Comparison of ENCODE assay signal across 24 mouse cellular contexts in the genomic region with DNA sequence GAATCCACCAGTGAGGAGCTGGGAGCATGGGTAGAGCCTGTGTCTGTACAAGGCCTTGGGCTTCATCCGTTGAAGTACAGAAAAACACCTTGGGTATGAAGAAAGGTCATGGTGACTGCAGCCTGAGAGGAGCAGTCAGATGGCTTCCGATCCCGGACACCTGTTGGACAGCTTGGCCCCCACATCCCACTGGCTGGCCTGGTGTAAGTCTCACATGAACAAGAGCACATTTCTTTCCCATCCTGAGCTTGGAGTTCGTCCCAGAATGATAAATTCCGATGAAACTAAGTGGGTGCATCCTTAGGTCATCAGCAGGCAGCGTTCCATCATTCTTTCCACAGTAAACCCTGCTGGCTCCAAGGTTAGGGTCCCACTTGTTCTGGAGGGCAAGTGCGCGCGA. TPM values are rescaled to one million over a fixed set of nuclear protein-coding genes. Genes with fewer than 3 reads are reported as not detected.
A peak's percentile ranks its signal among the peaks of the same experiment; 100 is the strongest.
DNase-seq lines count a peak whose midpoint lies in the region; ATAC-seq and TF ChIP-seq lines count a peak whose summit lies in the region.
"Had no signal": no experiment of that assay in that cellular context is flagged by ENCODE, and none has a peak within 500 bp of the region (broad histone marks: within the 10 kb centered on the region; RNA-seq: fewer than 3 reads in every experiment).

No protein-coding gene starts in this region.

- peak; percentile 31 for DNase-seq in adrenal gland, postnatal 14 days
- DNase-seq in adrenal gland, postnatal 10 days, result no peak
- DNase-seq in heart, postnatal 36 days, result no peak
- DNase-seq in liver, postnatal 0 days, result no peak
- DNase-seq in liver (no peak), NIH3T3 (ENCODE audit: low read depth) (peak; percentile 72)
- no peak for DNase-seq in forebrain, embryonic 14.5 days (ENCODE audit: low spot score)
- DNase-seq: cerebellum, adult 11-12 months; cerebellum, postnatal 10 days; forebrain, postnatal 0 days; gastrocnemius, postnatal 25 days; heart, postnatal 14 days; kidney, adult 18-20 months; kidney, postnatal 10 days; left cerebral cortex, postnatal 4 days; lung, postnatal 4 days; thymus, adult 18-20 months; thymus, postnatal 36 days had no signal

- 43% methylated on average over 9 of the region's 9 CpGs for WGBS in heart, embryonic 15.5 days
- 69% methylated on average over 9 of the region's 9 CpGs for WGBS in liver, postnatal 0 days (ENCODE audit: insufficient replicate concordance)
- 83% methylated on average over 9 of the region's 9 CpGs for WGBS in forebrain, embryonic 14.5 days

- TF ChIP-seq CTCF in liver, postnatal 0 days (IDR thresholded peaks at IDR 0.05; ENCODE audit: low read depth), result no peak

- no peak overlapping the region for H3K4me3 ChIP-seq in heart, embryonic 15.5 days
- no peak overlapping the region for H3K4me3 ChIP-seq in liver, postnatal 0 days (ENCODE audit: low read depth, low read length)
- H3K4me3 ChIP-seq in forebrain, embryonic 14.5 days (ENCODE audit: low read depth, low read length), result no peak overlapping the region
- H3K4me3 ChIP-seq: forebrain, embryonic 10.5 days; hindbrain, embryonic 13.5 days; liver, embryonic 12.5 days; lung, embryonic 15.5 days; midbrain, embryonic 15.5 days had no signal

- H3K4me2 ChIP-seq in heart, embryonic 15.5 days, result no peak overlapping the region
- no peak overlapping the region for H3K4me2 ChIP-seq in liver, postnatal 0 days (ENCODE audit: low read depth, low read length)
- no peak overlapping the region for H3K4me2 ChIP-seq in forebrain, embryonic 14.5 days (ENCODE audit: low read length)
- H3K4me2 ChIP-seq: hindbrain, embryonic 13.5 days; liver, embryonic 12.5 days; lung, embryonic 15.5 days; midbrain, embryonic 15.5 days had no signal

- H3K9ac ChIP-seq in heart, embryonic 15.5 days, result no peak overlapping the region
- no peak overlapping the region for H3K9ac ChIP-seq in liver, postnatal 0 days (replicated peaks)
- H3K9ac ChIP-seq in forebrain, embryonic 14.5 days (ENCODE audit: low read length), result no peak overlapping the region
- H3K9ac ChIP-seq: forebrain, postnatal 0 days; hindbrain, embryonic 13.5 days; liver, embryonic 12.5 days; lung, embryonic 15.5 days; midbrain, embryonic 15.5 days had no signal

- no peaks in the 10 kb centered on the region for H3K27me3 ChIP-seq in heart, embryonic 15.5 days
- H3K27me3 ChIP-seq in liver, postnatal 0 days (ENCODE audit: insufficient read depth, low read length), result no peaks in the 10 kb centered on the region
- no peaks in the 10 kb centered on the region; the same call in 1 of the 2 replicates for H3K27me3 ChIP-seq in forebrain, embryonic 14.5 days (replicated peaks; ENCODE audit: control insufficient read depth, insufficient read depth, low read length)
- H3K27me3 ChIP-seq: lung, embryonic 15.5 days had no signal

- H3K4me1 ChIP-seq in heart, embryonic 15.5 days (replicated peaks), result peaks cover 70% of the 10 kb centered on the region
- peaks cover 33% of the 10 kb centered on the region for H3K4me1 ChIP-seq in liver, postnatal 0 days (ENCODE audit: insufficient read depth)
- peaks cover 6% of the 10 kb centered on the region; the same call in 1 of the 2 replicates for H3K4me1 ChIP-seq in forebrain, embryonic 14.5 days (ENCODE audit: control insufficient read depth, insufficient read depth, low read length)

- H3K36me3 ChIP-seq in heart, embryonic 15.5 days, result no peaks in the 10 kb centered on the region
- no peaks in the 10 kb centered on the region for H3K36me3 ChIP-seq in liver, postnatal 0 days (replicated peaks; ENCODE audit: insufficient read depth, low read length)
- H3K36me3 ChIP-seq in forebrain, embryonic 14.5 days (ENCODE audit: control insufficient read depth, insufficient read depth, low read length), result no peaks in the 10 kb centered on the region
- H3K36me3 ChIP-seq: forebrain, embryonic 10.5 days; hindbrain, embryonic 13.5 days; liver, embryonic 12.5 days; lung, embryonic 15.5 days; midbrain, embryonic 15.5 days had no signal

- H3K9me3 ChIP-seq in heart, embryonic 15.5 days (replicated peaks), result no peaks in the 10 kb centered on the region
- no peaks in the 10 kb centered on the region for H3K9me3 ChIP-seq in liver, postnatal 0 days (ENCODE audit: low read length)
- H3K9me3 ChIP-seq in forebrain, embryonic 14.5 days (replicated peaks; ENCODE audit: control insufficient read depth, low read length), result no peaks in the 10 kb centered on the region
- H3K9me3 ChIP-seq: forebrain, embryonic 10.5 days; hindbrain, embryonic 13.5 days; liver, embryonic 12.5 days; lung, embryonic 15.5 days; midbrain, embryonic 15.5 days had no signal

- TF ChIP-seq EP300 in liver, postnatal 0 days (IDR thresholded peaks at IDR 0.05; ENCODE audit: low read depth), result no peak

- intact Hi-C loops in heart, postnatal 36 days (cut with DNase I), result no loop called here

- no peak for ATAC-seq in heart, embryonic 15.5 days (replicated peaks; ENCODE audit: insufficient number of reproducible peaks, insufficient read depth, low FRiP score, low read depth)
- ATAC-seq in liver, postnatal 0 days, result no peak
- ATAC-seq in forebrain, embryonic 14.5 days, result no peak
- ATAC-seq: forebrain, postnatal 0 days; liver, embryonic 12.5 days; midbrain, embryonic 15.5 days had no signal

- H3K27ac ChIP-seq in heart, embryonic 15.5 days, result peak overlapping the region; percentile 37
- H3K27ac ChIP-seq in liver, postnatal 0 days (ENCODE audit: low read depth), result peak overlapping the region; percentile 46; the same call in 1 of the 2 replicates
- H3K27ac ChIP-seq in forebrain, embryonic 14.5 days (ENCODE audit: low read depth, low read length), result no peak overlapping the region
- H3K27ac ChIP-seq: forebrain, embryonic 10.5 days; hindbrain, embryonic 13.5 days; liver, embryonic 12.5 days; lung, embryonic 15.5 days; midbrain, embryonic 15.5 days had no signal

RNA-seq across cellular contexts. Expression of gene Gadd45b, which starts 13.8 kb away (rescaled TPM):
- total RNA-seq in adrenal gland, postnatal 14 days (2021), result 29.8 and 91.3 TPM in 2 replicates
- total RNA-seq in adrenal gland, postnatal 10 days (2021), result 10 to 100 TPM; 11.7 to 44.5 TPM
- polyA plus RNA-seq in heart, embryonic 15.5 days (2015; fragmentation: Nextera tagmentation; extraction: Ambion mirVana), result 30.8 and 34.1 TPM in 2 replicates
- 10 to 100 TPM; 11.0 to 18.7 TPM for total RNA-seq in heart, postnatal 36 days (2021)
- polyA plus RNA-seq in liver, postnatal 0 days (2015; fragmentation: Nextera tagmentation; extraction: Ambion mirVana), result 17.3 and 18.7 TPM in 2 replicates
- 5.2 and 6.2 TPM in 2 replicates for polyA plus RNA-seq in forebrain, embryonic 14.5 days (2014; fragmentation: Nextera tagmentation; extraction: Ambion mirVana)

RNA-seq across cellular contexts. Expression of gene Lmnb2, which starts 25.7 kb away (rescaled TPM):
- total RNA-seq in adrenal gland, postnatal 14 days (2021), result 14.9 and 15.8 TPM in 2 replicates
- 10 to 100 TPM; 14.5 to 16.5 TPM for total RNA-seq in adrenal gland, postnatal 10 days (2021)
- polyA plus RNA-seq in heart, embryonic 15.5 days (2015; fragmentation: Nextera tagmentation; extraction: Ambion mirVana), result 22.0 and 32.1 TPM in 2 replicates
- 1 to 10 TPM; 3.6 to 4.9 TPM for total RNA-seq in heart, postnatal 36 days (2021)
- polyA plus RNA-seq in liver, postnatal 0 days (2015; fragmentation: Nextera tagmentation; extraction: Ambion mirVana), result 5.4 and 6.5 TPM in 2 replicates
- polyA plus RNA-seq in forebrain, embryonic 14.5 days (2014; fragmentation: Nextera tagmentation; extraction: Ambion mirVana), result 12.1 and 14.4 TPM in 2 replicates

RNA-seq across cellular contexts. Expression of gene Timm13, which starts 42.9 kb away (rescaled TPM):
- total RNA-seq in adrenal gland, postnatal 14 days (2021), result 252 and 257 TPM in 2 replicates
- total RNA-seq in adrenal gland, postnatal 10 days (2021), result 100 to 1,000 TPM; 271 to 285 TPM
- polyA plus RNA-seq in heart, embryonic 15.5 days (2015; fragmentation: Nextera tagmentation; extraction: Ambion mirVana), result 269 and 299 TPM in 2 replicates
- 100 to 1,000 TPM; 129 to 145 TPM for total RNA-seq in heart, postnatal 36 days (2021)
- 242 and 244 TPM in 2 replicates for polyA plus RNA-seq in liver, postnatal 0 days (2015; fragmentation: Nextera tagmentation; extraction: Ambion mirVana)
- 355 and 398 TPM in 2 replicates for polyA plus RNA-seq in forebrain, embryonic 14.5 days (2014; fragmentation: Nextera tagmentation; extraction: Ambion mirVana)

Comparison
In these comparisons a context has a peak if more than half of its experiments do, and no peak if none do; other contexts are left out.
1. DNase-seq: peak in adrenal gland, postnatal 14 days (single experiment) and NIH3T3 (single experiment); none in adrenal gland, postnatal 10 days (single experiment), heart, postnatal 36 days (0 of 2), liver, postnatal 0 days (single experiment), liver (single experiment) and forebrain, embryonic 14.5 days (single experiment).